Mouse (Mus musculus) left cerebral cortex, adult 2 months (tissue): ENCODE results near the gene Tspan10. TPM values are rescaled to one million over a fixed set of nuclear protein-coding genes. Genes with fewer than 3 reads are reported as not detected.

Experiments
- DNase-seq, 2 experiments: peaks; one replicate each; pipeline ENCODE4 v3.0.0; 2021 to 2022; ENCODE audit warnings: low spot score in 2 of 2, mixed read lengths in 1 of 2; ENCODE audit errors: extremely low spot score in 1 of 2
- H3K27ac ChIP-seq: fragments of 200-600 bp; 2 replicates; pipeline ENCODE4 v1.8.1; 2022
- H3K4me3 ChIP-seq: fragments of 200-600 bp; 2 replicates; pipeline ENCODE4 v1.8.1; 2022
- CTCF ChIP-seq: fragments of 200-600 bp; IDR thresholded peaks from 2 replicates; pipeline ENCODE4 v1.8.1; 2022; ENCODE audit warnings: antibody characterized with exemption, mild to moderate bottlenecking, moderate library complexity
- intact Hi-C: fragments of 180-260 bp; cut with DNase I; formaldehyde crosslinking; loops from one replicate; pipeline ENCODE4 v1.15.1; 2025
- total RNA-seq, 2 experiments: library from RNA; stranded (reverse); gene quantifications; 2 replicates each; pipeline ENCODE4 v1.2.3; 2021

Tspan10 gene
- total RNA-seq, 2 experiments from 2014 or later, result 3.8 TPM; not detected in 1

DNA sequence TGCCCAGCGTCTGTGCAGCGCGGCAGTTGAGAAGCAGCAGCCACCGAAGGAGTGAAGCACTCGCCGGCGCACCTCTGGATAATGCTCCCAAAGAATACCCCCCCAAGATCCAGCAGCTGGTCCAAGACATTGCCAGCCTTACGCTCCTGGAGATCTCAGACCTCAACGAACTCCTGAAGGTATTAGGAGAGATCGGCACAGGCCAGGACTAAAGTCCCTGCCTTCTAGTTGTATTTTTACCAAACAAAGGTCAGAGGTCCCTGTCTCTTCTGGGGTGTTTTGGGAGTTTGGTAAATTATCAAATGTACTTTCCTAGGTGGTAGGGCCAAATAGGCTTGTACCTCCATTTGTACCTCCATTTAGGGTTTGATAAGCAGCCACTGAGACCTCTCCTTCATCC is 42.8 kb downstream of the Tspan10 start:
- peak overlapping the region; percentile 95 for H3K27ac ChIP-seq
- DNase-seq, result no peak
- peak overlapping the region; percentile 81 for H3K4me3 ChIP-seq
- TF ChIP-seq CTCF, result no peak
- intact Hi-C loops, result loop anchor here (2.0 to 5.0 kb wide), 2 partner anchors 92 to 132 kb away; partner anchors contain the start of gene Pcyt2

DNA sequence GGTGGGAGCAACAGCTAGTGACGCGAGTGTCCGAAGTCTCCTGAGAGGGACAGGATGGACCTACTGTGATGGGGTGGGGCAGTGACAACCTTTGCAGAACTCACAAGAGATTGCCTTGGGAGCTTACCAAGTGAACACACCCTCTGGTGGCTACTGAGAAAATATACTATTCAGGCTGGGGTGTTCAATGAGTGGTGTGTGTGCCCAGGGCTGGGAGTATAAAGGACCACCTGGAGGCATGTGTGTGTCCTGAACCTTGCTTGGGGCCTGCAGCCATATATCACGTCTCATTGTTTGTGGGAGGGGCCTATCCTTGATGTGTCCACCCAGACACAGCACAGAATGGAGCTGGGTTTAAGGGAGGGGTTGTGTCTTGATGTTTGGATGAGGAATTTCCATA is 46.1 kb downstream of the Tspan10 start:
- TF ChIP-seq CTCF, result no peak
- intact Hi-C loops, result loop anchor here (5.0 kb wide), 1 partner anchor 129 kb away; the partner anchor contains the start of gene Pcyt2
- no peak overlapping the region for H3K27ac ChIP-seq
- DNase-seq, result no peak
- no peak overlapping the region for H3K4me3 ChIP-seq

DNA sequence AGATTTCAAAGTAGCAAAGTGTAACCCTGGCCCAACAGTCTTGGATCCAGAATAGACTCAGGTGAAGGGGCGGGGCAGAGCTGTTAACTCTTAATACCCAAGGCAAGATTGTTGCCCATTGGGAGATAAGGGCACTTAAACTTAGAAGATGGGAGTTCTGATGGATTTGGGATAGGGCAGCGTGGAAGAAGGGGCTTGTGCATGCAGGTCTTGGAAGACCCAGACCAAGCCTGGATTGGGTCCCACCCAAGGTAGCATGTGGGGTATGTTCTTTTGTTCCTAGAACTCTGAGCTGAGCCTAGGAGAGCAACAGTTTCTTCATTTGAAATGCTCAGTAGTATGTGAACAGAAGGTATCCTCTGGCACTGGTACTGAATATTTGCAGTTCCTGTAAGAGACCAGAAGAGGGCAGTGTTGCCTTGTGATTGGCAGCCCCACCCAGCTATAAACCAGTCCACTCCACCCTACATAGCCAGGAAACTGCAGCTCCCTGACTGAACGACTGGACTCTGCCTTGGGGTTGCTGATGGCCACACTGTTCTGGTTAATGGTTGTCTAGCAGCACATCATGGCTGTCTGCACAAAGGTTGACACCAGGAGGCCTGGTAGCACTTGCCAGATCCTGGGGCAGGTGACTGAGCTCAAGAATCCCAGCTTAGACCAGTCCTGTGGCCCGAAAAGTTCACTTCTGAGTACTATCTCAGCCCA is 46.8 kb downstream of the Tspan10 start:
- TF ChIP-seq CTCF, result peak; percentile 97
- H3K27ac ChIP-seq, result no peak overlapping the region
- intact Hi-C loops, result loop anchor here (5.0 kb wide), 1 partner anchor 128 kb away; the partner anchor contains the start of gene Pcyt2
- peak; percentile 41 to 56 for DNase-seq
- H3K4me3 ChIP-seq, result no peak overlapping the region

DNA sequence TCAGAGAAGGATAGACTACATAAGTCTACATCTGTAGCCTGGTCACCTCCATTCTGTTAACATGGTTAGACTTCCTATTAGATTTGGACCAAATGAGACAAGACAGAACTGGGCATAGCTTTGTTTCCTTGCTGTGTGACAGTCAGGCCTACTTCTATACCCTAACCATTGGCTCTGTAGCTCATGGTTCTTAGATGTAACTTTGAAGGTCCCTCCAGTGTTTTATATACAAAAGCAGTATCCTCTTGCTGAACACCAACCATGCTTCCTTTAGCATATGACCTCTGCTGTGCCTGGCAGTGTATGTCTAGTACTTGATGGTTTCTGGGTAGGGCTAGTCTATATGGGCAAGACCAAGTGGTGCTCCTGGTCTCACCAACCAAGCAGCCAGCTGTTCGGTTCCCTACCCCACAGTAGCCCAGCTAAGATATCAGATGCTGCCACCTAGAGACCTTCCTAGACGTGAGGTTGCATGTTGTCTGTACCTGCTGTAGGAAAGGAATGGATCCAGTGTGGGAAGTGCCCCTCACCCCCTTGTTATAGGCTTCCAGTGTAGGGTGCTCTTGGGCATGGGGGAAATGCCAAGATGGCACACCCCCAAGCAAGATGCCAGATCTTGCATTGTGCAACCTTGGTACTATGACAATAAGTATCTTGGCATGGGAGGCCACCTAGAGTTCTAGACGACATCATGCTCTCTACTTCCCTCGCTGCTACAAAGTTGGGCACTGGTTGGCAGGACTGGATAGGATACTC is 48.0 kb downstream of the Tspan10 start:
- no peak for TF ChIP-seq CTCF
- Histone ChIP-seq H3K4me3 (no peak overlapping the region), H3K27ac (peak overlapping the region; percentile 72; the same call in 1 of the 2 replicates)
- no peak for DNase-seq
- intact Hi-C loops, result no loop called here

DNA sequence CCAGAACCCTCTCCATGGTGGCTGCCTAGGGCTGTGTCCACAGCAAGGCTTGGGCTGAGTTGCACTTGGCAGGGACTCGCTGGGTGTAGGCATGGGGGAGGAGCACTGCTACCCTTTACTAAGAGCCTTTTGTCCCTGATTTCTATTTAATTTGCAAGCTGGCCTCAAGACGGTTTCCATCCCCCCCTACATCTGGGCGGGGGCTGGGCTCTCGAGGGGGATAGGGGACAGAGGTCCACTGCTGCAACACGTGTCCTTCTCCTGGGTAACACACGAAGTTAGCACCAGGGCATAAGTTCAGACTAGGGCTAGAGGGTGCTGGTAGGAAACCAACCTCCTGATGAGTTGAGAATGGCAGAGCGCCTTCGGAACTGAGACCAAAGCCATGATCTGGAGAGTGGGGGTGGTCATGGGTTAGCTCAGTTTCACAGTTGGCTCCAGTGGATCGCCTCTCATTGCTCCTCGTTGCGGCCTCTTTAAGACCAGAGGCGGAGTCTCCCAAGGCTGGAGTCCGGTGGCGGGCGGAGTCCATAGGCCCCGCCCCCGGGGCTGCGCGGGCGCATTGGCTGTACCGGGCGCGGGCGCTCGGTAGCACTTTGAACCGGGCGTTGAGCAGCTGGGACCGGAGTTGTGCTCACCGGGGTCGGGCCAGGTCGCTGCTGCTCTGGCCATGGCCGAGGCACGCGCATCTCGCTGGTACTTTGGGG is 49.0 kb downstream of the Tspan10 start, which contains the start of gene Slc25a10:
Slc25a10 (plus strand) TSS at position 524 of the 707 bp plus-strand sequence.
- intact Hi-C loops, result no loop called here
- DNase-seq, result peak; percentile 84 to 86
- Histone ChIP-seq H3K27ac (peak within 1 kb of the TSS; percentile 72), H3K4me3 (peak within 1 kb of the TSS; percentile 99)
- TF ChIP-seq CTCF, result no peak

DNA sequence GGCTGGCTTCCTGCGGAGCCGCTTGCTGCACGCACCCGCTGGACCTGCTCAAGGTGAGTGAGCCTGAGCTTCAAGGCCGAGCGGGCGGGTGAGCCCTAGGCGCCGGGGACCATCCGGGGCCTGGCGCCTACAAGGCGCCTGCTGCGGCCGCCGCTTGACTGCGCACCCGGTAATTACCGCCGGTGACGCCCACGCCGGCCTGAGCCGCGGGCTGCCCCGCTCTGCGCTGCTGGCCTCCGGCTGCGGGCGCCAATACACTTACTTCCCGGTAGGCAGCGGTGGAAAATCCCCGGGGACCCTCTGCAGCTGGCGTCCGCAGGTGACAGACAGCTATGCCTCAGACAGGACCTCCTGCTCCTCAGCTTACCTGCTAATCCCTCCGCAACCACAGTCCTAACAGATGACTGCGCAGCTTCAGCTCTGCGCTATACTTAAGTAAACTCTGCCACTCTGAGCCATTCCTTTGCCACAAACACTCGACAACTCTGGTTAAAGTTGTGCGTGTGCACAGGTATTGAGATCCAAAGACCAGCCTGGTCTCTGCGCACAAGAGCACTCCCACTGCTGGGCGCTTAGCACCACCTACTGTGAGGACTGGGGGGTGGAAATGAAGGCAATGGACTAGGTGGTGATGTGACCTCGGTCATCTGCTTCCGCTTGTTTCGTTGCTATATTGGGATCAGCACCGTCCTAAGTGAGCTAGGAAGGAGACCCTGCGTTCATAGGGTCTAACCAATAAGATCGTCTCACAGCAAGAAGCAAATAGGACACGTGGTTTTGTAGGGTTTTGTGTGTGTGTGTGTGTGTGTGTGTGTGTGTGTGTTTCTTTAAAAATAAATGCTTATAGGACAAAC is 49.8 kb downstream of the Tspan10 start:
- intact Hi-C loops, result no loop called here

DNA sequence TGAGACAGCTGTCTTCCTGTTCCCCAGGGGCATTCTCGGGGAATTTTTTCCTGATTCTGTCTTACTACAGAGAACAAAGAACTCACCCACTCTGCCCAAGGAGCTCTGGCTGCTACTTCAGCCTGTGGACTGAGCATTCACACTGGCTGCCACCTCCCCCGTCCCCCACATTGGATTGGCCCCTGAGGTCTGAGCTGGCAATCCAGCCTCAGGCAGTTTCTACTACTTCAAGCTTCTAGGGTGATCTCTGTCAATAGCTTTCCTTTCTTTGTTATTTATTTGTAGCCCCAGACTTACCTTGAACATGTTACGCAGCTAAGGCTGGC is 50.4 kb downstream of the Tspan10 start:
- intact Hi-C loops, result no loop called here
- no peak for TF ChIP-seq CTCF
- DNase-seq, result no peak
- no peak overlapping the region for H3K27ac ChIP-seq
- H3K4me3 ChIP-seq, result no peak overlapping the region; the same call in 1 of the 2 replicates

More for the DNA sequence above, 49.8 kb downstream of the Tspan10 start:
- H3K4me3 ChIP-seq, result peak overlapping the region; percentile 99
- no peak for DNase-seq
- peak; percentile 3 for TF ChIP-seq CTCF
- peak overlapping the region; percentile 72 for H3K27ac ChIP-seq

DNA sequence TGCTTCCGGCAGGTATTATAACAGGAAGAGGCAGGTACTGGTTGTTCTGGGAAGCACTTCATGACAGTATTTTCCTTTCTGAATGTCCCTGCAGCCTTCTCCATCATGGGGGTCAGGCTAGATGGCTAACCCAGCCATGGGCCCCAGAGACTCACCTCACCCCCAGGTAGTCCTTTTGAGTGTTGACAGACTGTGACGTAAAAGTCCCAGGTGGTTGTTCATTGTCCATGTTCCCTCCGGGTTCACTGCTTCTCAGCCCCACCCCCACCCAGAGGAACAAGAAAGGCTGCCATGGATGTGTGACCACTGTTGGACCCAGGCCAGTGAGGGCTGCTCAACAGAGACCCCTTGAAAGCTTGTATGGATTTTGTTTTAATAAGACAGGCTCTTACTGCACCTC is 50.9 kb downstream of the Tspan10 start:
- Histone ChIP-seq H3K27ac (no peak overlapping the region), H3K4me3 (no peak overlapping the region)
- no peak for DNase-seq
- intact Hi-C loops, result no loop called here
- no peak for TF ChIP-seq CTCF

DNA sequence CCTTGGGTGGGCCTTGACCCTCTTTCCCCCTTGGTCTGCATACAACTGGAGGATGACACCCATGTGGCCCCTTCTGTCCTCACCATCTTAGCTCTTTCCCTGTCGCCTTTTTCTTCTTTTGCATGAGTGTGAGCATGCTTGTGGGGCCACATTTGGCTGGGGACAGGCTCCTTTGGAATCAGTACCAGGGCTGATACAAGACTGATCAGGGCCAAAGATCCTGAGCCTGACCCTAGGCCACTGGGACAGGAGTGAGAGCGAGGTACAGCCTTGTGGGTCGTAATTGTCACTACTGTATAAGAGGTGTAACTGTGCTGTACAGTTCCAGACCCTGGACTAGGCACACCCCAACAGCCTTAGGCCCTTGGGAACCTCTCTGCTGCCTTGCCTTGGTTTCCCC is 51.5 kb downstream of the Tspan10 start:
- Histone ChIP-seq H3K27ac (no peak overlapping the region), H3K4me3 (no peak overlapping the region)
- intact Hi-C loops, result no loop called here
- TF ChIP-seq CTCF, result no peak
- no peak for DNase-seq

Other genes starting within 250 kb of the Tspan10 start
- 10 to 100 TPM; 20.6 to 21.3 TPM for gene Bahcc1, start 209.7 kb upstream of the Tspan10 start, total RNA-seq
- gene Actg1, start 94.1 kb upstream of the Tspan10 start, total RNA-seq, result 1,000 to 10,000 TPM; 1,100 to 1,129 TPM
- under 1 TPM in 1 of 2 experiments, not detected in 1; 0.25 TPM for gene Fscn2, start 81.1 kb upstream of the Tspan10 start, total RNA-seq
- gene Faap100, start 63.9 kb upstream of the Tspan10 start, total RNA-seq, result 10 to 100 TPM; 16.1 to 17.6 TPM
- 10 to 100 TPM; 70.9 to 72.4 TPM for gene Nploc4, start 4.9 kb upstream of the Tspan10 start, total RNA-seq
- gene Pde6g, start 10.9 kb downstream of the Tspan10 start, total RNA-seq, result 1 to 10 TPM in 1 of 2 experiments, under 1 TPM in 1; 0.45 to 1.1 TPM
- 10 to 100 TPM; 13.8 to 15.8 TPM for gene Oxld1, start 15.4 kb downstream of the Tspan10 start, total RNA-seq
- 10 to 100 TPM; 28.4 to 28.5 TPM for gene Ccdc137, start 15.5 kb downstream of the Tspan10 start, total RNA-seq
- 10 to 100 TPM; 47.9 to 51.9 TPM for gene Arl16, start 25.0 kb downstream of the Tspan10 start, total RNA-seq
- gene Mrpl12, start 42.0 kb downstream of the Tspan10 start, total RNA-seq, result 10 to 100 TPM; 66.1 to 68.3 TPM
- gene Slc25a10, start 49.2 kb downstream of the Tspan10 start, total RNA-seq, result 10 to 100 TPM; 17.7 to 21.3 TPM
- gene Gcgr, start 88.1 kb downstream of the Tspan10 start, total RNA-seq, result not detected
- 10 to 100 TPM; 68.3 to 83.2 TPM for gene Mcrip1, start 107.1 kb downstream of the Tspan10 start, total RNA-seq
- not detected for gene Ppp1r27, start 108.5 kb downstream of the Tspan10 start, total RNA-seq
- gene P4hb, start 130.6 kb downstream of the Tspan10 start, total RNA-seq, result 100 to 1,000 TPM; 114 to 120 TPM
- gene Arhgdia, start 139.0 kb downstream of the Tspan10 start, total RNA-seq, result 100 to 1,000 TPM; 290 to 300 TPM
- 10 to 100 TPM; 56.4 to 64.1 TPM for gene Alyref, start 155.7 kb downstream of the Tspan10 start, total RNA-seq
- 10 to 100 TPM; 92.9 to 93.0 TPM for gene Anapc11, start 155.8 kb downstream of the Tspan10 start, total RNA-seq
- under 1 TPM in 1 of 2 experiments, not detected in 1; 0.95 TPM for gene Npb, start 165.8 kb downstream of the Tspan10 start, total RNA-seq
- 100 to 1,000 TPM; 133 to 140 TPM for gene Pcyt2, start 175.3 kb downstream of the Tspan10 start, total RNA-seq
- 10 to 100 TPM; 43.2 to 45.3 TPM for gene Sirt7, start 182.6 kb downstream of the Tspan10 start, total RNA-seq
- 100 to 1,000 TPM; 104 to 107 TPM for gene Mafg, start 191.0 kb downstream of the Tspan10 start, total RNA-seq
- 1 to 10 TPM; 2.4 to 3.1 TPM for gene Pycr1, start 201.1 kb downstream of the Tspan10 start, total RNA-seq
- 1 to 10 TPM; 6.9 to 8.8 TPM for gene Myadml2, start 205.5 kb downstream of the Tspan10 start, total RNA-seq
- 1 to 10 TPM; 4.0 to 7.2 TPM for gene Notum, start 218.5 kb downstream of the Tspan10 start, total RNA-seq
- 10 to 100 TPM; 47.4 to 54.9 TPM for gene Aspscr1, start 230.3 kb downstream of the Tspan10 start, total RNA-seq